Mouse (Mus musculus) MEL-GATA-1-ER (cell line): ENCODE data around the gene Efcab14.

ENCODE experiments used
- DNase-seq: peaks from one replicate; pipeline ENCODE4 v3.0.0-alpha.2; 2012; ENCODE audit warnings: low read depth; ENCODE audit errors: extremely low read depth

Gene Efcab14

GRCm38 (mm10) chr4:115777627-115778026 is 40.1 kb downstream of the Efcab14 start:
- no peak for DNase-seq

- no peak for DNase-seq
Observed at GRCm38 (mm10) chr4:115780269-115780668, 42.7 kb downstream of the Efcab14 start.

GRCm38 (mm10) chr4:115780918-115781317 is 43.4 kb downstream of the Efcab14 start, which contains the start of gene Tex38:
TSS of gene Tex38 (minus strand) at chr4:115781018.
- no peak for DNase-seq

DNA sequence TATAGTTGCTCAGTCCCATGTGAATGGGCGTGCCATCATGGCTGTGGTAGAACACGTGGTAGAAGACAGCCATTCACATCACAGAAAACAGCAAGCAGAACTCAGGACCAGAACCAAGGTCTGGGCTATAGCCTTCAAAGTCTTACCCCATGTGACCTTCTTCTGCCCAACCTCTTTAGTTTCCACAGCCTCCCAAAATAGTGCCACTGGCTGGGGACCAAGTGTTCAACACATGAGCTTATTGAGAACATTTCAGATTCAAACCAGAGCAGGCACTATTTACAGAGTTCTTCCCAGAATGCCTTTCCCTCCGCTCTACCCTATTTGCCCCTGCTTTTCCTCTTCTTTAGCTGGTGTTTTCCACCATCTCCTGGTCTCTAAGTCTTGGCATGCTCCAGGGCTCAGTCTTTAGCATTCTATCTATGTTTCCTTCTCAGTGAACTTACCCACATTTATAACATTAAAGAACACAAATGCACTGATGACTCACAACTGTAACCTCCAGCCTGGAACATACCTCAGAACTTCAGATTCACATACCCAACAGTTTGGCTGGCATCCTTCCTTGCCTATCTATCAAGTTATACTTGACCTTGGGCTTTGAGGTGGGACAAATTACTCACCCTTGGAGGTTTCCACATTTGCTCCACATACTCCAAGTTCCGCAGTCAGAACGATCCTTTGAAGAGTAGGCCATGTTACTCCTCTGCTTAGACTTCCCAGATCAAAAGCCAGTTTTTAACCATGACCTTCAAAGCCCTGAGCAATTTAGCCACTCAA is 44.7 kb downstream of the Efcab14 start:
- no peak for DNase-seq

DNA sequence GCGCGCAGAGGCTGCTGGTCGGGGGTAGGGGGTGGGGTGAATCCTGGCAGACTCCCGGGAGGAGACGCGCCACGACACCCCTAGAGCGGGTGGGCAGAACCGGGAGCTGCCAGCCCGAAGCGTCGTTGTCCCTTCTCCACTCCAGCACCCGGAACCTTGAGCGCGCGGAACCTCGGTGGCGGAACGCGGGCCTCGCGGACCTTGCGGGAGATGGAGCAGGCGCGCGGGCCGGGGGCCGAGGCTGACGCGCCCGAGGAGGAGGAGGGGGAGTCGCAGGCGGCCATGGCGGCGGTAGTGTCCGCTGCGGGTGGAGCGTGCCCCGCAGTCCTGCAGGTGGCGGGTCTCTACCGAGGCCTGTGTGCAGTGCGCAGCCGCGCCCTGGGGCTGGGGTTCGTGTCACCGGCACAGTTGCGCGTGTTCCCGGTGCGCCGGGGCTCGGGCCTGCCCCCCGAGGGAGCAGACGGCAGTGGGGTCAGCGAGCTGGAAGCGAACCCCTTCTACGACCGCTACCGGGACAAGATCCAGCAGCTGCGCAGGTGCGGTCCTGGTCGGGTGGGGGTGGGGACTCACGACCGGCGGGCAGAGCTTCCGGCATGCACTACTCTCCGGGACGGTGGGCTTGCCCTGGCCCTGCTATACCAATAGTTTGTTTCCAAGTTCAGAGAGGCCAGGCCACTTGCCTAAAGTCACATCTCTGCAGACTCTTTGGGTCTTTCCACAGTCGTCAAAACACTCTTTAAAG is 47.4 kb downstream of the Efcab14 start, which contains the start of gene Atpaf1:
Atpaf1 (plus strand) TSS at position 44 of the 742 bp plus-strand sequence.
- DNase-seq, result peak; percentile 22

- DNase-seq, result peak; percentile 25
Observed at GRCm38 (mm10) chr4:115785511-115786034, 48.0 kb downstream of the Efcab14 start.

- no peak for DNase-seq
Observed at GRCm38 (mm10) chr4:115790864-115791263, 53.3 kb downstream of the Efcab14 start.

DNA sequence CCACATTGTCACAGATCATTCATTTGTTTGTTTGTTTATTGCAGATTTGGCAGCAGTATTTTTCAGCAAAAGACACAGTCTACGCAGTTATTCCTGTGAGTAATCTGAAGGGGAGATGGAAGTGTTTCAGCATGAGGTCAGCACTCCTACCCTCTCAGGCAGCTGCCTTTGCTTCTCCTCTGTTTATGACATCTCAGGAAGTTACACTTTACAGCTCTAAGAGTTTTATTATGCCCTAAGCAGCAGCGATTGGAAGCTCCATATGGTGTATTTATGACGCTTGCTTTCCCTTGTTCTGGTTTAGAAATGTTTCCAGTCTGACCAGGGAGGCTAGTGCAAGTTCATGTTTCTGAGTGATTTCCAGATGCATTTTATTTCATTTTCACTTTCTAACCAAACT is 57.8 kb downstream of the Efcab14 start:
- DNase-seq, result no peak

DNA sequence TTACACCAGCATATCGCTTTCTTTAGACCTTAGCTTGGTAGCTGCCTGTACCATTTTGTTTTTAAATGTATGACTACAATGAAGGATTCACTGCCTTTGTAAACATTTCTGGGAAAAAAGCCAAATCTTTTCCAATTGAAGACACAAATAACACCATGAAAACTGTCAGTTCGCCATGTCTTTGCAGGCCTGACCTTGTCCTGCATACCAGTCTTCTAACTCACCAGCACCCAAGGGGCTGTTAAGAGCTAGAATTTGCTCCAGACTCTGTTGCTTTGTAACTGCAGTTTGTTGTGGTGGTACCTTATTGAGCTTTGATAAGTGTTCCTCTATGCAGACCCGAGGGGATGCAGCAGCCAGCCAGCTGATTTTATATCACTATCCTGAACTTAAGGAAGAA is 62.4 kb downstream of the Efcab14 start:
- DNase-seq, result no peak

DNA sequence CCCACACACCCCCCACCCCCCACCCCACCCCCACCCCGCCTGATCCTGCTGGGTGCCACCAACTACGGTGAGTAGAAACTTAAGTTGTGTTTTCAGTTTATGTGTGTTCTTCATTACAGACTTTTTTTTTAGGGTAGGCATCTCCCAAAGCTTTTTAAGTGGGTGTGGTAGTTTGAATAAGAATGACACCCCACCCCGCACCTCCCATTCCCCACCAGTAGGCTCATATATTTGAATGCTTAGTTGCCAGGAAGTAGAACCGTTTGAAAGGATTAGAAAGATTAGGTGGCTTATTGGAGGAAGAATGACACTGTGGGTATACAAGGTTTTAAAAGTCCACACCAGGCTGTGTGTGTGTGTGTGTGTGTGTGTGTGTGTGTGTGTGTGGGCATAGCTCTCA is 74.8 kb downstream of the Efcab14 start:
- DNase-seq, result no peak

- no peak for DNase-seq
Observed at GRCm38 (mm10) chr4:115815606-115816005, 78.1 kb downstream of the Efcab14 start.

- DNase-seq, result no peak
Observed at GRCm38 (mm10) chr4:115820199-115820598, 82.7 kb downstream of the Efcab14 start.

- DNase-seq, result no peak
Observed at GRCm38 (mm10) chr4:115820944-115821343, 83.4 kb downstream of the Efcab14 start.

DNA sequence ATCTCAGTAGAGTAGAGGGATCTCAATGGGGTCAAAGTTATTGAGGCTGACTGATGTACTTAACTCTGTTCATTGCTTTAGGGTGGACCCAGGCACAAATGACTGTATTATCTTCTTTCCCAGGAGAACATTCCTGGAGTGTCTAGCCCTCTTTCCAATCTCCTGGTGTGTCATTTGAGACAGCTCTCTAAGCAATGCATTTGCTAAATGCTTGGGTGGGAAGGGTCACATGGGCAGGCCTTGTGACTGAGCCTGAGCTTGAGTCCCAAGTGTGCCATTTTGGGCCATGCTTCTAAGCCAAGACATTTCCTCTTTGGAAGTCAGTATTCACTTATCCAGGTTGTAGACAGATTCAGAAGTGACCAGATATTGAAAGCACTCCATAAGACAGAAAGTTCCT is 83.9 kb downstream of the Efcab14 start:
- DNase-seq, result no peak

DNA sequence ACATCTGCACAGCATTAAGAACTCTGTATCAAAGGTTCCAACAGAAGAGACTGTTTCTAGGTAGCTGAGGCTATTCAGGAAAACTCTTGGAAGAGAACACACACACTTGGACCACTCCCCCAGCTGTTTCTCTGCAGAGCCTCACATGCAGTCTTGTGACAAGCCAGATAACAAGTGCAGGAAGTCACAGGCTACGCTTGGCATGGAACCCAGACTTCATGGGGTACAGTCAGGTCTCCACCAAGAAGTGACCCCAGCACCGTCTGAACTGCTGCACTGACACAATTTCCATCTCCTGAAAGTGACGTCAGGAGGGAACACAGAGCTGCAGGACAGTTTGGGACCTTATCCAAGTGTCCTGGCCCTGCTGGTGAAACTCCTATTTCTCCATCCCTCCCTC is 84.4 kb downstream of the Efcab14 start:
- DNase-seq, result peak; percentile 44

- DNase-seq, result peak; percentile 69
Observed at GRCm38 (mm10) chr4:115824178-115824577, 86.6 kb downstream of the Efcab14 start.

- DNase-seq, result peak; percentile 44
Observed at GRCm38 (mm10) chr4:115825271-115825670, 87.7 kb downstream of the Efcab14 start.
